Mouse (Mus musculus) brain, embryonic 14.5 days (tissue): ENCODE measurements around the gene Litaf.

Source experiments
- CTCF ChIP-seq: fragments of 200-500 bp; IDR thresholded peaks from 2 replicates; pipeline ENCODE4 v1.5.1; 2012; ENCODE audit warnings: inconsistent platforms, mild to moderate bottlenecking, moderate library complexity, borderline replicate concordance; ENCODE audit not compliant: insufficient read depth, insufficient read length; ENCODE audit errors: extremely low read depth
- POLR2A ChIP-seq: fragments of 200-500 bp; IDR thresholded peaks from 2 replicates; pipeline ENCODE4 v1.6.1; 2012; ENCODE audit warnings: mild to moderate bottlenecking, inconsistent platforms, borderline replicate concordance; ENCODE audit not compliant: poor library complexity, insufficient read depth, insufficient read length, severe bottlenecking; ENCODE audit errors: extremely low read depth

GRCm38 (mm10) chr16:10989896-10990295 is 76.1 kb downstream of the Litaf start:
- TF ChIP-seq POLR2A (no peak), CTCF (0 out of 2 replicates have a peak, but pooled peaks have one; percentile 25)
